Mouse (Mus musculus): Measurements from ENCODE around the gene Clec9a. TPM values are rescaled to one million over a fixed set of nuclear protein-coding genes. Genes with fewer than 3 reads are reported as not detected.

Gene Clec9a
- polyA plus RNA-seq, 1 experiment from 2014 or later: 0.55 TPM

DNA sequence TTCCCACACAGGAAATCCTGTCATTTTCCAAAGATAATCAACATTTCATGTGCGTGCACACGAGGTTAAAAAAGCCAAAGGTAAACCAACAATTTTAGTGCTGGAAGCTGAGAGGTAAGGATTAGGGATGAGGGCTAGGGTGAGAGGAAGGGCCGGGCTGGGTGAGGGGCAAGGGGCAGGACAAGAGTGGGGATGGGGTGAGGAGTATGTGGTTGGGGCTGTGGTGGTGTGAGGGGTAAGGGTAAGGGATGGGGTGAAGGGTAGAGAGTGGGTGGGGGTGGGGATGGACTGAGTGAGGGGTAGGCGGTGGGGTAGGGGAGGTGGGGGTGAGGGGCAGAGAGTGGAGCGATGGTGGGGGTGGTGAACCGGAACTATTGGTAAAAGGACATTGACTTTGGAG is 14.9 kb upstream of the Clec9a start:
- H3K27ac ChIP-seq: no peak overlapping the region
- ATAC-seq (replicated peaks; ENCODE audit: low FRiP score): 0 out of 2 replicates have a peak, but pooled peaks have one; percentile 64
- H3K9ac ChIP-seq: no peak overlapping the region
- whole genome bisulfite sequencing: 78% methylated on average over 6 of the region's 6 CpGs
- no peak overlapping the region for H3K4me3 ChIP-seq (replicated peaks)
- 0 out of 2 replicates have a peak, but pooled peaks cover 3% of the 10 kb centered on the region for H3K4me1 ChIP-seq
- no peaks in the 10 kb centered on the region for H3K36me3 ChIP-seq
- H3K9me3 ChIP-seq (replicated peaks): no peaks in the 10 kb centered on the region
- no peaks in the 10 kb centered on the region for H3K27me3 ChIP-seq
- no peak overlapping the region for H3K4me2 ChIP-seq

- 70% methylated on average over 8 of the region's 8 CpGs for WGBS
- no peak for ATAC-seq (replicated peaks; ENCODE audit: low FRiP score)
- no peak within 1 kb of the TSS for H3K4me3 ChIP-seq (replicated peaks)
- no peak within 1 kb of the TSS for H3K4me2 ChIP-seq
- H3K9ac ChIP-seq: no peak within 1 kb of the TSS
- H3K27me3 ChIP-seq: no peaks in the 10 kb centered on the region
- H3K36me3 ChIP-seq: no peaks in the 10 kb centered on the region
- no peaks in the 10 kb centered on the region for H3K9me3 ChIP-seq (replicated peaks)
- H3K27ac ChIP-seq: peak within 1 kb of the TSS; percentile 58
- H3K4me1 ChIP-seq: peaks cover 10% of the 10 kb centered on the region; the same call in 1 of the 2 replicates
Measured at GRCm38 (mm10) chr6:129396997-129397396, 11.7 kb upstream of the Clec9a start, which contains the start of gene Clec1b. Gene Clec1b, plus strand, starts transcription at chr6:129397297.

- Histone ChIP-seq H3K27ac (peak overlapping the region; percentile 27; the same call in 1 of the 2 replicates), H3K4me2 (no peak overlapping the region), H3K36me3 (no peaks in the 10 kb centered on the region), H3K27me3 (no peaks in the 10 kb centered on the region), H3K4me1 (peaks cover 10% of the 10 kb centered on the region; the same call in 1 of the 2 replicates), H3K4me3 (replicated peaks) (no peak overlapping the region), H3K9ac (no peak overlapping the region), H3K9me3 (replicated peaks) (no peaks in the 10 kb centered on the region)
- 50% methylated on average over 6 of the region's 6 CpGs for WGBS
- ATAC-seq (replicated peaks; ENCODE audit: low FRiP score): 0 out of 2 replicates have a peak, but pooled peaks have one; percentile 33
Measured at GRCm38 (mm10) chr6:129399945-129400344, 8.7 kb upstream of the Clec9a start.

DNA sequence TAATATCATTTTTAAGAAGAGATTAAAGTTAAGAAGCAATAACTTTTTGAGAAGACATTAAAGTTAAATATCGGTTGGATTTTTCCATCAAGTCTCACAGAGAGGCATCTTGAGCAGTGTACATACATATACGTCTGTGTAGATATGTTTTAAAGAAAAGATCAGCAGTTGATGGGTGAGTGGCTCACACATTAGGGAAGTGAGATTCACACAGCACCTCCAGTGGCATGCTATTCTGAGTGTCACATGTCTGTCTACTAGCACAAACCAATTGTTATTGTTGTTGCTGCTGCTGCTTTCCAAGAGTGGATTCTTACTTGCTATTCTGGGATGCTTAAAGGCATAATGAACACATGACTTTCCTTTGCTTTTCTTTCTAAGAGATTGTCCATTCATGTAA is 6.3 kb upstream of the Clec9a start:
- Histone ChIP-seq H3K36me3 (no peaks in the 10 kb centered on the region), H3K4me3 (replicated peaks) (no peak overlapping the region), H3K4me2 (no peak overlapping the region), H3K27me3 (no peaks in the 10 kb centered on the region), H3K4me1 (peaks cover 10% of the 10 kb centered on the region; the same call in 1 of the 2 replicates), H3K9me3 (replicated peaks) (no peaks in the 10 kb centered on the region), H3K9ac (no peak overlapping the region), H3K27ac (no peak overlapping the region)
- 95% methylated on average over 2 of the region's 2 CpGs for WGBS
- no peak for ATAC-seq (replicated peaks; ENCODE audit: low FRiP score)

DNA sequence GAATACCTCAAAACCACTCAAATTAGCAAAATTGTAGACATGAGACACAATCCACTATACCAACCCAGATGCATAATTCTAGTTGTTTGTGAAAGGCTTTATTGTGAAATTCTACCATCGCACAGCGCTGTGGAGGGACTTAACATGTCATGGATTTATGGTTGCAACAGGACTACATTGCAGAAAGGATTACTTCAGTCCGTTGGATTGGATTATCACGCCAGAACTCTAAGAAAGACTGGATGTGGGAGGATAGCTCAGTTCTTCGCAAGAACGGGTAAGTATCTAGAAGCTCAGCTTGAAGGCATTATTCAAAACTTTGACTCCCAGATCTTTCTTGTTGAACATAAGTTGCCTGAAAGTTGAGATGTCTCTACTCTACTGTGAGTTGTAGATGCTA is 5.3 kb upstream of the Clec9a start:
- peaks cover 7% of the 10 kb centered on the region; the same call in 1 of the 2 replicates for H3K4me1 ChIP-seq
- ATAC-seq (replicated peaks; ENCODE audit: low FRiP score): no peak
- H3K27me3 ChIP-seq: no peaks in the 10 kb centered on the region
- no peak overlapping the region for H3K4me2 ChIP-seq
- 56% methylated on average over 6 of the region's 6 CpGs for WGBS
- no peak overlapping the region for H3K4me3 ChIP-seq (replicated peaks)
- no peaks in the 10 kb centered on the region for H3K9me3 ChIP-seq (replicated peaks)
- H3K36me3 ChIP-seq: no peaks in the 10 kb centered on the region
- H3K9ac ChIP-seq: no peak overlapping the region
- H3K27ac ChIP-seq: no peak overlapping the region

GRCm38 (mm10) chr6:129405999-129406398 is 2.7 kb upstream of the Clec9a start:
- Histone ChIP-seq H3K27me3 (no peaks in the 10 kb centered on the region), H3K9ac (no peak overlapping the region), H3K36me3 (no peaks in the 10 kb centered on the region), H3K4me2 (no peak overlapping the region), H3K27ac (no peak overlapping the region), H3K9me3 (replicated peaks) (no peaks in the 10 kb centered on the region), H3K4me3 (replicated peaks) (no peak overlapping the region), H3K4me1 (no peaks in the 10 kb centered on the region)
- no peak for ATAC-seq (replicated peaks; ENCODE audit: low FRiP score)

DNA sequence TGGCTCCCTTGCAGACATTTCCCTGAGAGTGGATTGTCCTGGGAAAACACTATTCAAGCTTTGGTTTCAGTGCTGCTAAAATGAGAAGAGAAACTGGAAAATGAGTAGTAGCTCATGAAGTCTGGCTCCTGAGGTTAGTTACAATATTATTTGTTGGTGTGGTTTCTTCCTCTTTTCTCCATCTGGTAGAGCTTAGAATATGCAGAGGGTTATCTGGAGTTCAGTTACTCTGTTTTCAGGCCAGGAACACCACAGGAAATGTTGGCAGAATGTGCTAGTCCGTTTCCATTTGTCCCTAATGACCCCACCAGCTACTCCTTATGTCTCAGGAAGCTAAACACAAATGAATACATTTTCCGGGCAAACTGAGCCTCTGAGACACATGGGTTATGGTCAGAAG is 1.3 kb upstream of the Clec9a start:
- ATAC-seq (replicated peaks; ENCODE audit: low FRiP score): no peak
- Histone ChIP-seq H3K9ac (no peak overlapping the region), H3K9me3 (replicated peaks) (no peaks in the 10 kb centered on the region), H3K27me3 (no peaks in the 10 kb centered on the region), H3K4me1 (no peaks in the 10 kb centered on the region), H3K4me3 (replicated peaks) (no peak overlapping the region), H3K27ac (peak overlapping the region; percentile 59), H3K36me3 (no peaks in the 10 kb centered on the region), H3K4me2 (no peak overlapping the region)
- WGBS: 37% methylated on average over 2 of the region's 2 CpGs

DNA sequence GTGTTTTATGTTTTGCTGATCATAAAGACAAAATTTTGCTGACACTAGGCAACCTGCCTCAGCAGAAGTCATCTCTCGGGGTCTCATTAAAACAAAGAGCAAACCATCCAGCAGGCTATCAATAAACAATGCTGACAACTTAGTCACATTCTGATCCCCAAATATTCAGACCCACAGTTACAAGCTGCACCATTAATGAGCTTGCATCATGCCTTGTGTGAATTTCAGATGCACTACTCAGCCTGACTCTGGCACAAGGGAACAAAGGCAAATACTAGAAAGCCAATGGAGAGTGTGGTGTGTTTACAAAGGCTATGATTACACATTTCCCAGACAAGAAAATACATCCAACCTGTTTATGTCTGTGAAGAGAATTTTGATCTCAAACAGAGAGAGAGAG is 5.5 kb downstream of the Clec9a start:
- no peak overlapping the region for H3K4me3 ChIP-seq (replicated peaks)
- no peak for ATAC-seq (replicated peaks; ENCODE audit: low FRiP score)
- no peak overlapping the region for H3K27ac ChIP-seq
- H3K9ac ChIP-seq: no peak overlapping the region
- WGBS: 91% methylated on average over 1 of the region's 1 CpGs
- no peaks in the 10 kb centered on the region for H3K36me3 ChIP-seq
- no peaks in the 10 kb centered on the region for H3K27me3 ChIP-seq
- no peaks in the 10 kb centered on the region for H3K9me3 ChIP-seq (replicated peaks)
- no peak overlapping the region for H3K4me2 ChIP-seq
- no peaks in the 10 kb centered on the region for H3K4me1 ChIP-seq

- no peak overlapping the region for H3K4me3 ChIP-seq (replicated peaks)
- H3K4me2 ChIP-seq: no peak overlapping the region
- H3K9me3 ChIP-seq (replicated peaks): no peaks in the 10 kb centered on the region
- no peaks in the 10 kb centered on the region for H3K36me3 ChIP-seq
- 73% methylated on average over 3 of the region's 3 CpGs for WGBS
- H3K27ac ChIP-seq: no peak overlapping the region
- no peaks in the 10 kb centered on the region for H3K27me3 ChIP-seq
- H3K4me1 ChIP-seq: peaks cover 13% of the 10 kb centered on the region
- ATAC-seq (replicated peaks; ENCODE audit: low FRiP score): no peak
- no peak overlapping the region for H3K9ac ChIP-seq
Measured at GRCm38 (mm10) chr6:129422311-129422710, 13.6 kb downstream of the Clec9a start.

DNA sequence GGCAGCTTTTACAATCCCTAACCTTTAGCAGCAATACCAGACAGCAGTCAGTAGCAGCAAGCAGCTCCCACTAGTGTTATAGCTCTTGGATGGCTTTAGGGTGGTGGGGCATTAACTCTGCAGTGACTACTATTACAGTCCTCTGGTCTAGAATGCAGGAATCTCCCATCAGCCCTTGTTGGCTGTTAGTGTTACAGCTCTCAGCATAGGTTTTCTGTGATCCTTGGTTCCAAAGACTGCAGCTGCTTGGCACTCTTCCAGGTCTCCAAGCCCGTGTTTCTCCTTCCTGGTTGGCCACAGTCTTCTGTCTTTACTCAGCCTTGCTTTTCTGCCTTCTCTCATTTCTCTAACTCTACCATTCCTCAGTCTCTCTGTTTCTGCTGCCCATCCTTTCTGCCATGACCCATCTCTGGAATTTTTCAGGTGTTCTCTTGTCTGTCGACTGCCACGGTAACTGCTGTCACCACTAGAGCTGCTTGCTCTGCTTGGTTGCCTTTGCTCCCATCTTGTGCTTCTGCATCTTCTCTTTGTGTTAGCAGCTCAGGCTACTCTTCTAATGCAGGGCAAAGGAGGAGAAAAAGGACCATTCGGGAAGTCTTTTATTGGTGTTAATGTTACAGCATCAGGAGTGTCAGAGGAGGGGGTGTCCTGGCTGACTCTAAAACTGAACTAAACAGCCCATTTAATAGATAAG is 14.5 kb downstream of the Clec9a start:
- Histone ChIP-seq H3K27me3 (no peaks in the 10 kb centered on the region), H3K4me2 (no peak overlapping the region), H3K4me1 (peaks cover 13% of the 10 kb centered on the region), H3K4me3 (replicated peaks) (no peak overlapping the region), H3K27ac (peak overlapping the region; percentile 45), H3K9me3 (replicated peaks) (no peaks in the 10 kb centered on the region), H3K9ac (no peak overlapping the region), H3K36me3 (no peaks in the 10 kb centered on the region)
- peak; percentile 79 for ATAC-seq (replicated peaks; ENCODE audit: low FRiP score)
- WGBS: 52% methylated on average over 4 of the region's 4 CpGs

DNA sequence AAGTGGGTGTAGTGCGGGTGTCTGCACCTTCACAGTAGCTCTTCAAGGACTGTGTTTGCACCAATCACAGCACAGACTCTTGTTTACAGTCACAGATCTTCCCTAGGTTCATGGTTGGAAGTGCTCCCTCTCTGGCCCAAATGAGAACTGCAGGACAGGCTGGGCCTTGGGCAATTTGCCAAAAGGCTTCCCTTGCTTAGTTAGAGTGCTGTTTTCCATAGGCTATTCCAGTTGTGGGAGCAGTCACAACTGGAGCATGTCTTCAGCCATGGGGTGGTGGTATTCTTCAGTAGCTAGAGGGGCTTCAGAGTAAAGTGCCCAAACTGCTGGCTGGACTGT is 15.0 kb downstream of the Clec9a start:
- Histone ChIP-seq H3K36me3 (no peaks in the 10 kb centered on the region), H3K4me3 (replicated peaks) (no peak overlapping the region), H3K4me2 (no peak overlapping the region), H3K9me3 (replicated peaks) (no peaks in the 10 kb centered on the region), H3K4me1 (peaks cover 13% of the 10 kb centered on the region), H3K9ac (no peak overlapping the region), H3K27me3 (no peaks in the 10 kb centered on the region), H3K27ac (peak overlapping the region; percentile 64; the same call in 1 of the 2 replicates)
- peak; percentile 78 for ATAC-seq (replicated peaks; ENCODE audit: low FRiP score)
- WGBS: 19% methylated on average over 1 of the region's 1 CpGs

DNA sequence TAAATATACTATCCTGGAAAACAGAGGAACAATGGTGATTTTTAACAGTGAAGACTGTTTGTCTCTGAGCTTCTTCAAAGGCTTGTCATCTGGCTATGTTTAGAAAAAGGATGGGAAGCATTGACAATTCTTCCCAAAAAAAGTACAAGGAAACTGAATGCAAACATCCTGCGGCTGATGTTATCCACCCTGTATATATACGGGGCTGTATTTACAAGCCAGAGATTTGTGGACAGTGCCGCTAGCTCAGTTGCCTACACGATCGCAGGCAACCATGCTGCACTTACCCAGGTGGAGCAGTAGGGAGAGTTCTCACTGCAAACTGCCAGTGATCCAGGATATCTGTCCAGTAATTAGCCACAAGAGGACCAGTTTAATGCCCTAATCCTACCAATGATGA is 16.6 kb downstream of the Clec9a start:
- 66% methylated on average over 5 of the region's 5 CpGs for WGBS
- Histone ChIP-seq H3K4me1 (peaks cover 13% of the 10 kb centered on the region), H3K4me2 (no peak overlapping the region), H3K27me3 (no peaks in the 10 kb centered on the region), H3K4me3 (replicated peaks) (no peak overlapping the region), H3K9me3 (replicated peaks) (no peaks in the 10 kb centered on the region), H3K36me3 (no peaks in the 10 kb centered on the region), H3K27ac (peak overlapping the region; percentile 84), H3K9ac (no peak overlapping the region)
- ATAC-seq (replicated peaks; ENCODE audit: low FRiP score): no peak

GRCm38 (mm10) chr6:129425812-129426211 is 17.1 kb downstream of the Clec9a start:
- Histone ChIP-seq H3K4me1 (peaks cover 13% of the 10 kb centered on the region), H3K9me3 (replicated peaks) (no peaks in the 10 kb centered on the region), H3K9ac (no peak overlapping the region), H3K36me3 (no peaks in the 10 kb centered on the region), H3K4me3 (replicated peaks) (no peak overlapping the region), H3K27ac (no peak overlapping the region), H3K4me2 (no peak overlapping the region), H3K27me3 (no peaks in the 10 kb centered on the region)
- 33% methylated on average over 5 of the region's 5 CpGs for WGBS
- peak; percentile 21 for ATAC-seq (replicated peaks; ENCODE audit: low FRiP score)
